Mouse (Mus musculus) forebrain, embryonic 10.5 days (tissue): Measurements from ENCODE around the gene Nr2e1. TPM values are rescaled to one million over a fixed set of nuclear protein-coding genes. Genes with fewer than 3 reads are reported as not detected.

ENCODE experiments used
- DNase-seq: peaks from one replicate; pipeline ENCODE4 v3.0.0-alpha.2; 2017; ENCODE audit warnings: low spot score; ENCODE audit errors: extremely low spot score
- H3K27ac ChIP-seq: fragments of 300-500 bp; sonication (generic); 2 replicates; pipeline ENCODE4 v1.5.1; 2016; ENCODE audit warnings: mild to moderate bottlenecking
- H3K27me3 ChIP-seq: fragments of 300-500 bp; sonication (generic); 2 replicates; pipeline ENCODE4 v1.6.1; 2016; ENCODE audit warnings: mild to moderate bottlenecking; ENCODE audit not compliant: poor library complexity, severe bottlenecking
- H3K36me3 ChIP-seq: fragments of 300-500 bp; sonication (generic); replicated peaks from 2 replicates; pipeline ENCODE4 v1.6.1; 2016; ENCODE audit warnings: mild to moderate bottlenecking, moderate library complexity
- H3K4me1 ChIP-seq: fragments of 300-500 bp; sonication (generic); 2 replicates; pipeline ENCODE4 v1.6.1; 2016
- H3K4me3 ChIP-seq: fragments of 300-500 bp; sonication (generic); 2 replicates; pipeline ENCODE4 v1.5.1; 2016; ENCODE audit warnings: mild to moderate bottlenecking, moderate library complexity
- H3K9me3 ChIP-seq: fragments of 300-500 bp; sonication (generic); 2 replicates; pipeline ENCODE4 v1.6.1; 2016; ENCODE audit warnings: mild to moderate bottlenecking, moderate library complexity
- WGBS: fragments of 180-500 bp; shearing (Covaris S2); methylation state at CpG from one replicate; pipeline ENCODE4 v1.1.7; 2016; 5-methylcytosine and 5-hydroxymethylcytosine counted together
- polyA plus RNA-seq: library from polyadenylated mRNA; unstranded; fragments of >200 nt; fragmentation: Nextera tagmentation; extraction: Ambion mirVana; gene quantifications from 2 replicates; pipeline ENCODE4 v1.2.1, GENCODE M21; 2016

Gene Nr2e1
- polyA plus RNA-seq: 80.9 and 87.7 TPM in 2 replicates

- Histone ChIP-seq H3K27me3 (peaks cover 98% of the 10 kb centered on the region), H3K27ac (peak within 1 kb of the TSS; percentile 97), H3K36me3 (peaks cover 34% of the 10 kb centered on the region), H3K4me3 (peak within 1 kb of the TSS; percentile 79), H3K9me3 (no peaks in the 10 kb centered on the region), H3K4me1 (peaks cover 89% of the 10 kb centered on the region)
- WGBS: under 1% methylated on average over 43 of the region's 43 CpGs
- peak; percentile 88 for DNase-seq
Measured at GRCm38 (mm10) chr10:42583157-42583872, at the start of gene Nr2e1, which contains the start of gene Ostm1. Gene Nr2e1 (minus strand): TSS chr10:42583632. Gene Ostm1 (plus strand): TSS chr10:42583822.

DNA sequence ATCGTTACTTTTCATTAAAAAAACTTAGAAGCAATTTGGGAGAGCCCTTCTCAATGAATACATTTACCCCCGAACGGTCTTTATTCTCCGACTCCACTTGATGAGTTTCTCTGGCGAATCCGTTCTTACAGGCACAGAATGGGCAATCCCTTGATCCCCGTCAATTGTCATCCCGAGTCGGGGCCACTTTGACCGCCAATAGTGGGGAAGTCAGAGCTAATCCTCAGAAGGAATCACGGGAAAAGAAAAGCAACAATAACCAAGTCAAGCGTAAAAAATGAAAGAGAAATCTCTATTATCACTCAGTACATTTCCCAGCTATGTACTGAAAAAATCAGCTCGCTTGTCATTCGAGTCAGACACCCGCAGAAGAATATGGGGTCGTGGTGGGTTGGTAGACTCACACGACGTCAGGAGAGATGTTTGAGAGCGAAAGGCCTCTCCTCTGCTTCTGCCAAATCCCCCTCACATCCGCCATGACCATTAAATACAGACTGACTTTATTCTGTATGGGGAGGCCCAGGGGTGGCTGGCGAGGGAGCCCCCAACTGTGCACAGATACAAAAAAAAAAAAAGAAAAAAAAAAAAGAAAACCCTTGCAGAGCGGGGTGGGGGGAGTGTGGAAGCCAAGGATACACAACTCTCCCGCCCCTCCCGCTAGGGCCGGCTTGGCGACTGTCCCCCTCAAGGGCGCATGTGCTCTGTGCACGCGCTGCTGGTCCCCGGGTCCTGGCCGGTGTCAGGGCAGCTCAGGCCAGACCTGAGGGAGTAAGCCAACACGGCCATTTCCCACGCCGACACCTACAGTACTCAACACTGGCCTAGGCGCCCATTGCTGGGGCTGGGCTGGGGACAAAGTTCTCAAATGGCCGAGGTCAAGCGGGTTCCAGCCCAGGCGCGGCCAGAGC lies 49.3 kb upstream of the Nr2e1 start:
- under 1% methylated on average over 39 of the region's 39 CpGs for WGBS
- Histone ChIP-seq H3K27me3 (peaks cover 100% of the 10 kb centered on the region), H3K9me3 (no peaks in the 10 kb centered on the region), H3K36me3 (no peaks in the 10 kb centered on the region), H3K27ac (peak overlapping the region; percentile 96), H3K4me1 (peaks cover 93% of the 10 kb centered on the region), H3K4me3 (peak overlapping the region; percentile 58)
- peak; percentile 81 for DNase-seq

DNA sequence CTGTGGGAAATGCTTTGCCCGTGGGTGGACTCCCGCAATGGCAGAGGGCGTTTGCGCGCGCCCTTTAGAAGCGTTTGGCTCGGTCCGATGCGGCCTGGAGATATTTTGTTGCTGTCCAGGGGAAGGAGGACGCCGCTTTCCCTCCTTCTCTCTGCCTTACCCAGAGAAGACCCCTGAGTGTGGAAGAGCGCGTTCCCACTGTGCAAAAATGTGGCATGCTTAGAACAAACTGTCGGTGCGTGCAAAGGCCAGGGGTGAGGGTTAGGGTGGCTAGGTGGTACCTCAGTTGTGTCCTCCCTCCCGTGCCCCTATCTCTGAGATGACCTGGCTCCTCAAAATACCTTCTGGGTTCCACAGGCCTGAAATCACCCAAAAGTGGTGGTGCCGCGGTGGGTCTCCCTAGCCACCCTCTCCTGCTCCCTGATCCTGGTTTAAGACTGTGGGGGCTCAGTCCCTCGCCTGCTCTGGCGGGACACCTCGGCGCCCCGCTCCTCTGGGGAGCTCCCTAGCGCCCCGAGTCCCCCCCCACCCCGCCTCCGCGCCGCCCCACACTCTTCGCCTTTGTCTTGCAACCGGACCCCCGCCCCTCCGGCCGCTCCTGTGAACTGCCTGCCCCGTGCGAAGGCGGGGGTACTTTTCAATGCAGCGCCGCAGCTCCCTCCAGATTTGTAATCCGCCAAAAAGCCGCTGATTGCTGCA lies 48.5 kb upstream of the Nr2e1 start:
- WGBS: under 1% methylated on average over 42 of the region's 42 CpGs
- Histone ChIP-seq H3K27ac (peak overlapping the region; percentile 96), H3K4me1 (peaks cover 92% of the 10 kb centered on the region), H3K9me3 (no peaks in the 10 kb centered on the region), H3K36me3 (no peaks in the 10 kb centered on the region), H3K4me3 (peak overlapping the region; percentile 58), H3K27me3 (peaks cover 100% of the 10 kb centered on the region)
- DNase-seq: peak; percentile 81

GRCm38 (mm10) chr10:42630596-42631355 lies 47.3 kb upstream of the Nr2e1 start:
- DNase-seq: peak; percentile 83
- peak overlapping the region; percentile 58 for H3K4me3 ChIP-seq

GRCm38 (mm10) chr10:42625907-42626306 lies 42.5 kb upstream of the Nr2e1 start:
- DNase-seq: no peak
- H3K36me3 ChIP-seq: no peaks in the 10 kb centered on the region
- peaks cover 89% of the 10 kb centered on the region for H3K27me3 ChIP-seq
- H3K27ac ChIP-seq: 0 out of 2 replicates have a peak overlapping the region, but pooled peaks have one; percentile 9
- H3K4me1 ChIP-seq: peaks cover 36% of the 10 kb centered on the region
- WGBS: 87% methylated on average over 2 of the region's 2 CpGs
- no peak overlapping the region for H3K4me3 ChIP-seq
- H3K9me3 ChIP-seq: no peaks in the 10 kb centered on the region

More at GRCm38 (mm10) chr10:42630596-42631355, 47.3 kb upstream of the Nr2e1 start:
- Histone ChIP-seq H3K27ac (peak overlapping the region; percentile 96), H3K9me3 (no peaks in the 10 kb centered on the region), H3K27me3 (peaks cover 100% of the 10 kb centered on the region), H3K4me1 (peaks cover 85% of the 10 kb centered on the region), H3K36me3 (no peaks in the 10 kb centered on the region)
- WGBS: 1% methylated on average over 19 of the region's 19 CpGs

DNA sequence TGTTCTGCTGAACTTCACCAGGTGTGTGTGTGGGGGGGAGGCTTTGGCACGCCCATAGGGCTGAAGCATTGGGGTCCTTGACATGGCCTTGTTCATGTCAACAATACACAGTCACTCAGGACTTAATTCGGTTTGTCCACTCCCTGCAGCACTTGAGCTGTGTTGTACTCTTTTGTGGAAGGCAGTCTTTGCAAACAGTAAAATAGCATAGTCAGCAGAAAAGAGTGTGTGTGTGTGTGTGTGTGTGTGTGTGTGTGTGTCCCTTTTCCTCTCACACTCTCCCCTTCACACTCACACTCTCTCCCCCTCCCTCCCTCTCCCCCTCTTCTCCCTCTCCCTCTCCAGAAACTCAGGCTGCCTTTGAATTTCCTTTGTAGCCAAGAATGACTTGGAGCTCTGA lies 34.9 kb upstream of the Nr2e1 start:
- H3K27me3 ChIP-seq: peaks cover 95% of the 10 kb centered on the region

DNA sequence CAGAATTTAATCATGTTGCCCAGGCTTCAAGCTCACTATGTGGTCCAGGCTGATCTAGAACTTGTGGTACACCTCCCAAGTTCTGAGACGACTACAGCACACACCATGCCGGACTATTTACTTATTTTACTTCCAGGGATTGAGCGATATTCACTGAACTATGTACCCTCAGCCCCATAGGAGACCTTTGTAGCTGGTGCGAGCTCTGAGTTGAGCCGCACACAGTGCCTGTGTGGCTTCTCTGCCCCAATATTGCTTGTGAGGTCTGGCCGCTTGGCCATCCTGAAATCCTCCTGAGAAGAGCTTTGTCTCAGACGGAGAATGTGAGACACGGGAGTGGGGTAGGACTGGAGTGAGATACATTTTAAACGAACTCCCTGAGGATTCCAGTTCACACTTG lies 31.3 kb upstream of the Nr2e1 start:
- Histone ChIP-seq H3K27ac (peak overlapping the region; percentile 86), H3K9me3 (peaks cover 3% of the 10 kb centered on the region; the same call in 1 of the 2 replicates), H3K36me3 (no peaks in the 10 kb centered on the region), H3K27me3 (peaks cover 99% of the 10 kb centered on the region), H3K4me3 (no peak overlapping the region), H3K4me1 (peaks cover 56% of the 10 kb centered on the region)
- no peak for DNase-seq
- 9% methylated on average over 9 of the region's 9 CpGs for WGBS

More for the DNA sequence above, 34.9 kb upstream of the Nr2e1 start:
- Histone ChIP-seq H3K36me3 (no peaks in the 10 kb centered on the region), H3K4me3 (no peak overlapping the region), H3K9me3 (no peaks in the 10 kb centered on the region), H3K27ac (peak overlapping the region; percentile 72), H3K4me1 (peaks cover 50% of the 10 kb centered on the region)
- WGBS: 44% methylated on average over 2 of the region's 2 CpGs
- no peak for DNase-seq

DNA sequence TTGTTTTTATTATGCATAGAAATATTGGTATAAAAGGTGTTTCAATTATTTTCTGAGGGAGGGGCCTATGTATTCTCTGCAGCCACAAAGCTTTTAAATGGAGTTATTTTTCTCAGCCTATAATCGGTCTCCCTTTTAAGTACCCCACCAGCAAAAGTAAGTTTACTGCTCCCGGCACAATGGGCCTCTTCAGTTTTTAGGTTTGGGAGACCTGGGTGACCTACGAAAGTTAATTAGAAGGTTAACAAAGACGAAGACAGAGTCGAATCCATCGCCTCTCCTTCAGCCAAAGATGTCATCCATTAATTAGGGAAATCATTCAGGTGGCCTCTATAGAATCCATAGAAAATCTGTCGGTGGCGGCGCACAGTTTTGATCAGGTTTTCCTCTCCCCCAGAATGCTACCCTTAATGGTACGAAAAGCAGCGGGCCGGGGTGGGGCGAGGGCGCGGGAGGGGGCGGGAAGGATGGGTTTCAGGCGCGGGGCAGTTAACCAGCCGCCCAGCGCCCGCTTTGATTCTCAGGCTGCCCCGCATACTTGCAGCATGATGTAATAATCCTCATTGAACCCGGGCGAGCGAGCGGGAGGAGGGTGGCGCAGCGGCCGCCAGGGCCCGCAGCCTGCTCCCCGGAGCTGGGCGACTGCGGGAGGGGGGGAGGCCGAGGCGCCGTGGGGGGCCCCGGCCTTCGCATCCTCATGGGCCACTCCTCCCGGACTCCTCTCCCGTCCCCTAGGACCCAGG lies 30.4 kb upstream of the Nr2e1 start:
- under 1% methylated on average over 35 of the region's 40 CpGs for WGBS
- peak overlapping the region; percentile 49 for H3K4me3 ChIP-seq
- H3K36me3 ChIP-seq: no peaks in the 10 kb centered on the region
- H3K4me1 ChIP-seq: peaks cover 52% of the 10 kb centered on the region
- DNase-seq: peak; percentile 89
- peaks cover 99% of the 10 kb centered on the region for H3K27me3 ChIP-seq
- H3K27ac ChIP-seq: peak overlapping the region; percentile 86
- peaks cover 3% of the 10 kb centered on the region; the same call in 1 of the 2 replicates for H3K9me3 ChIP-seq

DNA sequence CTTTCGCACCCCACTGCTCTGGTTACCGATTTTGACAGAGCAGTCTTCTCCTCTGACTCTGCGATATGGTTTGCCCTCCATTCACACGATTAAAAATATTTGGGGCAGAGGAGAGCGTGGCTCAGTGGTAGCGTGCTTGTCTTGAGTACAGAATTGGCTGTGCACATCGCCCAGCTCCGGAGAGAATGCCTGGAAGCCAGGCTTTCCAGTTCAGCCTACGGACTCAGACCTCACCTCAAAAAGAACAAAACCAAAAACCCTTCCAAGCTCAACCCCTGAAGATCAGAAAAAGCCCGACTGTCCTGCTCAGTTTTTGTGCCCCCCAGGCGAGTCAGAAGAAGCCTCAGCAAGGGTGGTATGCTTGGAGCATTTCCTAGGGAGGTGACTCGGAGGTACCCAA lies 29.6 kb upstream of the Nr2e1 start:
- 5% methylated on average over 12 of the region's 12 CpGs for WGBS
- peaks cover 45% of the 10 kb centered on the region for H3K4me1 ChIP-seq
- peak; percentile 55 for DNase-seq
- H3K9me3 ChIP-seq: peaks cover 5% of the 10 kb centered on the region; the same call in 1 of the 2 replicates
- H3K4me3 ChIP-seq: peak overlapping the region; percentile 49
- peak overlapping the region; percentile 86 for H3K27ac ChIP-seq
- H3K36me3 ChIP-seq: no peaks in the 10 kb centered on the region
- peaks cover 97% of the 10 kb centered on the region for H3K27me3 ChIP-seq

GRCm38 (mm10) chr10:42606757-42607156 lies 23.3 kb upstream of the Nr2e1 start:
- Histone ChIP-seq H3K9me3 (peaks cover 35% of the 10 kb centered on the region), H3K4me1 (0 out of 2 replicates have a peak, but pooled peaks cover 6% of the 10 kb centered on the region), H3K27ac (no peak overlapping the region), H3K36me3 (peaks cover 24% of the 10 kb centered on the region), H3K4me3 (no peak overlapping the region), H3K27me3 (peaks cover 37% of the 10 kb centered on the region)
- 88% methylated on average over 4 of the region's 4 CpGs for WGBS
- DNase-seq: no peak

- Histone ChIP-seq H3K4me3 (no peak overlapping the region), H3K27me3 (peaks cover 33% of the 10 kb centered on the region), H3K9me3 (peaks cover 35% of the 10 kb centered on the region), H3K27ac (no peak overlapping the region), H3K4me1 (0 out of 2 replicates have a peak, but pooled peaks cover 6% of the 10 kb centered on the region), H3K36me3 (peaks cover 24% of the 10 kb centered on the region)
- no peak for DNase-seq
- WGBS: 80% methylated on average over 2 of the region's 2 CpGs
Measured at GRCm38 (mm10) chr10:42604874-42605273, 21.4 kb upstream of the Nr2e1 start.
